Mouse (Mus musculus): Measurements from ENCODE around the gene Arhgef3. TPM values are rescaled to one million over a fixed set of nuclear protein-coding genes. Genes with fewer than 3 reads are reported as not detected.

Arhgef3 gene
- total and polyA plus RNA-seq, 2 experiments from 2014 or later: 12.3 to 17.7 TPM

GRCm38 (mm10) chr14:27289053-27289452 is 174.4 kb downstream of the Arhgef3 start:
- no peak for DNase-seq
- Histone ChIP-seq H3K4me1 (ENCODE audit: insufficient read depth) (no peaks in the 10 kb centered on the region), H3K27ac (ENCODE audit: low read depth, low read length) (no peak overlapping the region), H3K27me3 (ENCODE audit: insufficient read depth, low read length) (no peaks in the 10 kb centered on the region), H3K36me3 (ENCODE audit: insufficient read depth) (no peaks in the 10 kb centered on the region), H3K4me2 (ENCODE audit: low read depth) (no peak overlapping the region), H3K9ac (no peak overlapping the region), H3K9me3 (ENCODE audit: low read length) (no peaks in the 10 kb centered on the region), H3K4me3 (ENCODE audit: low read depth, low read length) (no peak overlapping the region)
- no peak for ATAC-seq
- WGBS: 75% methylated on average over 5 of the region's 5 CpGs
- TF ChIP-seq CTCF (IDR thresholded peaks at IDR 0.05; ENCODE audit: low read depth): no peak

DNA sequence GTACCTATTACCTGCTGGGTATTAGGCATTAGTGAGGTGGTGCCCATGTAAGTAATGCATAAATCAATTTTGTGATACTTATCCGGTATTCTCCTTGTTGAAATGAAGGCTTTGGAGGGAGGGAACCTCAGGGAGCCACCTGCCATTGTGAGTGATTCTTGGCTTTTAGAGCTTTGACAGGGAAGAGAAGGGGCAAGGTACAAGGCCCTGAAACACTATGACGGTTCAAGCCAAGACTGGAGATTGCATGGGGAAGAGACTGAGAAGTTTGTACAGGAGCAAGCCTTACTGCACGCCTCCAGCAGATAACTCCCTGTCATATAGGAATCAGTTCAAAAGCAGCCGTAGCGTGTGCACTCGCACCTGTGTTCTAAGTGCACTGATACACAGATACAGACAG is 177.4 kb downstream of the Arhgef3 start:
- H3K27ac ChIP-seq (ENCODE audit: low read depth, low read length): no peak overlapping the region
- H3K27me3 ChIP-seq (ENCODE audit: insufficient read depth, low read length): no peaks in the 10 kb centered on the region
- no peaks in the 10 kb centered on the region for H3K4me1 ChIP-seq (ENCODE audit: insufficient read depth)
- no peaks in the 10 kb centered on the region for H3K36me3 ChIP-seq (ENCODE audit: insufficient read depth)
- H3K4me3 ChIP-seq (ENCODE audit: low read depth, low read length): no peak overlapping the region
- ATAC-seq: no peak
- TF ChIP-seq CTCF (IDR thresholded peaks at IDR 0.05; ENCODE audit: low read depth): no peak
- 86% methylated on average over 6 of the region's 6 CpGs for WGBS
- no peak overlapping the region for H3K4me2 ChIP-seq (ENCODE audit: low read depth)
- no peak for DNase-seq
- no peaks in the 10 kb centered on the region for H3K9me3 ChIP-seq (ENCODE audit: low read length)
- no peak overlapping the region for H3K9ac ChIP-seq

DNA sequence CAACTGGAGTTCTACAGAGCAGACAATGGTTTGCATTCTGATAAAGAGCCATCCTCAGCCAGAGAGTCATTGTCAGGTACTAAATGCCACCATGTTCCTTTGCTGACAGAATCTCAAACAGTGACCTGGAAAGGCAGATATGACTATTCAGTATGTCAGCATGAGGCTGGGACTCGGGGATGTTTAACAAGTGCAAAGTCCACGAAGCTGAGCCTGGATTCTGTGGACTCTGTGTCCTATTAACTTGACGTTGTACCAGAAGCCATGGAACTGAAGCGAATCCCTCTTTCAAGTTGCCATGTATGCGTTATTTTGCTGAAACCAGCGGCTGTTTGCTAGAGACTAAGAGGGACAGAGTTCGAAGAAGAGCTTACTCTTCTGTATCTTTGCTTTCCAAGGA is 181.1 kb downstream of the Arhgef3 start:
- Histone ChIP-seq H3K36me3 (ENCODE audit: insufficient read depth) (no peaks in the 10 kb centered on the region), H3K4me3 (ENCODE audit: low read depth, low read length) (no peak overlapping the region), H3K27me3 (ENCODE audit: insufficient read depth, low read length) (no peaks in the 10 kb centered on the region), H3K9me3 (ENCODE audit: low read length) (no peaks in the 10 kb centered on the region), H3K9ac (no peak overlapping the region), H3K4me2 (ENCODE audit: low read depth) (no peak overlapping the region), H3K27ac (ENCODE audit: low read depth, low read length) (no peak overlapping the region), H3K4me1 (ENCODE audit: insufficient read depth) (no peaks in the 10 kb centered on the region)
- DNase-seq (no peak), ATAC-seq (no peak)
- 87% methylated on average over 7 of the region's 7 CpGs for WGBS
- TF ChIP-seq CTCF (IDR thresholded peaks at IDR 0.05; ENCODE audit: low read depth): no peak

DNA sequence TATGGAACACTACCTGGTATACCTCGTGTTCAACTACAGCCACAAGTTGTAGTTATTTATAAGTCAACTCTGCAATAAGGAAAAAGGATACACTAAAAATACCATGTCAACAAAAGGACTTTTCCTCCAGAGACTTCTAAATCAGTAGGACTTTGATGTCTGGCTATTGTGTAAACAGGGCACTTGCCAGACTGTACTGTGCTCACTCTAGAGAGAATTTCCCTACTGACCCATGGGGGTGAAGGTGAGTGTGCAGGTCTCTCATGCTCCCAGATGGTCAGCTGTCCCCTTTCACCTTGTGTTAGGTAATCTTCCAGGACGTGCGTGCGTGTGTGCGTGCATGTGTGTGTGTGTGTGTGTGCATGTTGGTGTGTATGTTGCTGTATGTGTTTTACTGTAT is 182.3 kb downstream of the Arhgef3 start:
- Histone ChIP-seq H3K27ac (ENCODE audit: low read depth, low read length) (no peak overlapping the region), H3K36me3 (ENCODE audit: insufficient read depth) (no peaks in the 10 kb centered on the region), H3K4me1 (ENCODE audit: insufficient read depth) (no peaks in the 10 kb centered on the region), H3K27me3 (ENCODE audit: insufficient read depth, low read length) (no peaks in the 10 kb centered on the region), H3K9ac (no peak overlapping the region), H3K4me3 (ENCODE audit: low read depth, low read length) (no peak overlapping the region), H3K9me3 (ENCODE audit: low read length) (no peaks in the 10 kb centered on the region), H3K4me2 (ENCODE audit: low read depth) (no peak overlapping the region)
- no peak for TF ChIP-seq CTCF (IDR thresholded peaks at IDR 0.05; ENCODE audit: low read depth)
- WGBS: 89% methylated on average over 5 of the region's 5 CpGs
- DNase-seq (no peak), ATAC-seq (no peak)

DNA sequence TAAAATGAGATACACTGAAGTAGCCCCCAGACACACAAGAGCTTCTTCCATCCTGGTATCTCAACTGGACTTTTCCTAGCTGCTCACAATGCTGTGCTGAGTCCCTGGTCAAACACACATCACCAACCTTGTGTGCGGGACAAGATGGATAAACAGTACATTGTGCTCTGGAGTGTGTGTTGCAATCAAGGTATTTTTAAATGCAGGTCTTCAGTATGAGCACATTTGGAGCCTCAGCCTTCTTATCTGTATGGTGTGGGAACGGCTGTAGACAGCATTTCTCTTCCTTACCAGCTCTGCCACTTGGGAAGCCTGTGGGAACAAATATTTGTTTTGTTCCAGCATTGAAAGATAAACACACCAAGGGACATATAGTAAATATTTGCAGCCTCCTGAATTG is 184.2 kb downstream of the Arhgef3 start:
- Histone ChIP-seq H3K36me3 (ENCODE audit: insufficient read depth) (no peaks in the 10 kb centered on the region), H3K27ac (ENCODE audit: low read depth, low read length) (no peak overlapping the region), H3K4me3 (ENCODE audit: low read depth, low read length) (no peak overlapping the region), H3K9ac (no peak overlapping the region), H3K27me3 (ENCODE audit: insufficient read depth, low read length) (no peaks in the 10 kb centered on the region), H3K9me3 (ENCODE audit: low read length) (no peaks in the 10 kb centered on the region), H3K4me1 (ENCODE audit: insufficient read depth) (no peaks in the 10 kb centered on the region), H3K4me2 (ENCODE audit: low read depth) (no peak overlapping the region)
- WGBS: 85% methylated on average over 2 of the region's 2 CpGs
- no peak for ATAC-seq
- DNase-seq: no peak
- no peak for TF ChIP-seq CTCF (IDR thresholded peaks at IDR 0.05; ENCODE audit: low read depth)

DNA sequence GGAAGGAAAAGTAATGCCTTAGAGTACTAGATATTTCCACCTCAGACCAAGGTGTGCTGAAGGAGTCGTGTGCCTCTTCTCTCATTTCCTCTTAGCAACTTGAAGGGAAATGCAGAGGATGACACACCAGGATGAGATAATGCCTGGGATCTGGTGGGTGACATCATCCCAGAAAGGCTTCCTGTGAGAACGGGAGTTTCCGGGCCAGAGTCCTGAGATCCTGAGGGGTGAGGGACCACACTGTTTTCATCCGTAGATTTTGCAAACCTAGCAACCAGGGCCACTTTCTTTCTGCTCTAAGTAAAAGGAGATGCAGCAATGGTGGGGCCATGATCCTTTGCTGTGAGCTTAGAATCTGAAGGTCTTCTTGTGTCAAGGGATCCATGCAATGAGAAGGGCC is 185.0 kb downstream of the Arhgef3 start:
- 76% methylated on average over 4 of the region's 4 CpGs for WGBS
- H3K4me2 ChIP-seq (ENCODE audit: low read depth): no peak overlapping the region
- no peaks in the 10 kb centered on the region for H3K36me3 ChIP-seq (ENCODE audit: insufficient read depth)
- no peak overlapping the region for H3K27ac ChIP-seq (ENCODE audit: low read depth, low read length)
- no peaks in the 10 kb centered on the region for H3K27me3 ChIP-seq (ENCODE audit: insufficient read depth, low read length)
- H3K4me1 ChIP-seq (ENCODE audit: insufficient read depth): no peaks in the 10 kb centered on the region
- no peak overlapping the region for H3K9ac ChIP-seq
- H3K4me3 ChIP-seq (ENCODE audit: low read depth, low read length): no peak overlapping the region
- no peaks in the 10 kb centered on the region for H3K9me3 ChIP-seq (ENCODE audit: low read length)
- DNase-seq (no peak), ATAC-seq (no peak)
- no peak for TF ChIP-seq CTCF (IDR thresholded peaks at IDR 0.05; ENCODE audit: low read depth)

GRCm38 (mm10) chr14:27301768-27302499 is 187.2 kb downstream of the Arhgef3 start:
- H3K27ac ChIP-seq (ENCODE audit: low read depth, low read length): no peak overlapping the region
- no peak for DNase-seq
- no peak overlapping the region for H3K4me2 ChIP-seq (ENCODE audit: low read depth)
- ATAC-seq: no peak
- TF ChIP-seq CTCF (IDR thresholded peaks at IDR 0.05; ENCODE audit: low read depth): no peak
- no peak overlapping the region for H3K9ac ChIP-seq
- no peaks in the 10 kb centered on the region for H3K27me3 ChIP-seq (ENCODE audit: insufficient read depth, low read length)
- 74% methylated on average over 5 of the region's 5 CpGs for WGBS
- no peaks in the 10 kb centered on the region for H3K9me3 ChIP-seq (ENCODE audit: low read length)
- no peaks in the 10 kb centered on the region for H3K36me3 ChIP-seq (ENCODE audit: insufficient read depth)
- no peak overlapping the region for H3K4me3 ChIP-seq (ENCODE audit: low read depth, low read length)
- H3K4me1 ChIP-seq (ENCODE audit: insufficient read depth): no peaks in the 10 kb centered on the region

All from forebrain, postnatal 0 days (tissue).